Mouse (Mus musculus): Measurements from ENCODE around the gene Klf16. TPM values are rescaled to one million over a fixed set of nuclear protein-coding genes. Genes with fewer than 3 reads are reported as not detected.
"Not testable (repeated sequence)": the region's sequence is repeated elsewhere in the genome, so short reads cannot be mapped to it uniquely, and the experiment has no call there.

The Klf16 gene
- polyA plus RNA-seq, 3 experiments from 2014 or later: 6.3 to 7.1 (median 6.8) TPM

GRCm38 (mm10) chr10:80605721-80606120 is 28.6 kb upstream of the Klf16 start, which contains the start of gene Gm49322:
Gm49322 (plus strand) TSS chr10:80606021.
- ATAC-seq: not testable (repeated sequence)

DNA sequence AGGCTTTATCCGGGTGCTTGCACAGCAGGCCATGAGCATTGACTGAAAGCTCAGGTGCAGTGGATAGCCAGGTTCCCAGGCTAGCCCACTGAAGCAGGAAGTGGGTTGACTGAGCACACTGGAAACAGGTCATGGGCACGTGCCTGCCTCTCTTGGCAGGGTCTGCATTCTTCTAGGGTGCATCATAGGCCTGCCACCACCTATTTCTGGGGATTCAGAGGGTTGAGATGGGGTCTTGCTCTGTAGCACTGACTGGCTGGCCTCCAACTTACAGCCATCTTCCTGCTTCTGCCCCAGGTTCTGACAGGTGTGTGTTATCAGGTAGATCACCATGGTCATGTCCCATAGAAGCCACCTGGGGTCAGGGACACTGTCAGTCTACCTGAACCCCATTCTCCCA is 27.9 kb upstream of the Klf16 start:
- ATAC-seq: no peak

DNA sequence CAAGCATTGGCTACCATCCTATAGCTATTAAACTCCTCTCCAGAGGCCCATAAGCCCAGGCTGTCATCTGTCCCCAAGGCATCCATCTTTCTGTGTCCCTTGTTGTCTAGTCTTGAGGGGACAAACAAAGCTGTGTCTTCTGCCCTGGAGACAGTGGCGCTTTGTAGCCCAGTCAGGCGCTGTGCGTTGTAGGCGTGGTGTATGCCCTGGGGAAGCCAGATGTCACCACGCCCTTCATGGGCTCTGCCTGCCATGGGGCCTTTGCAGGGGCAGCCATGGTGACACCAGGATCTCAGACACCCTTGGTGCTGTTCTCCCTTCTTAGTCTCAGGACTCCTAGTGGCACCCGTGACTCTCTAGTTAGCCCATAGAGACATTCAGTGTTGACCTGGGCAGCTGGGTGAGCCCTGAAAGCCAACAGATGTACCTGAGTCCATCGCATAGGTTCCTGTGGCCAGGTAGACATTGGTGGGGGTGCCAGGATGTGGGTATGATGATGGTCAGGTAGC is 26.9 kb upstream of the Klf16 start:
- no peak for ATAC-seq

GRCm38 (mm10) chr10:80603364-80603763 is 26.2 kb upstream of the Klf16 start:
- ATAC-seq: peak; percentile 4

DNA sequence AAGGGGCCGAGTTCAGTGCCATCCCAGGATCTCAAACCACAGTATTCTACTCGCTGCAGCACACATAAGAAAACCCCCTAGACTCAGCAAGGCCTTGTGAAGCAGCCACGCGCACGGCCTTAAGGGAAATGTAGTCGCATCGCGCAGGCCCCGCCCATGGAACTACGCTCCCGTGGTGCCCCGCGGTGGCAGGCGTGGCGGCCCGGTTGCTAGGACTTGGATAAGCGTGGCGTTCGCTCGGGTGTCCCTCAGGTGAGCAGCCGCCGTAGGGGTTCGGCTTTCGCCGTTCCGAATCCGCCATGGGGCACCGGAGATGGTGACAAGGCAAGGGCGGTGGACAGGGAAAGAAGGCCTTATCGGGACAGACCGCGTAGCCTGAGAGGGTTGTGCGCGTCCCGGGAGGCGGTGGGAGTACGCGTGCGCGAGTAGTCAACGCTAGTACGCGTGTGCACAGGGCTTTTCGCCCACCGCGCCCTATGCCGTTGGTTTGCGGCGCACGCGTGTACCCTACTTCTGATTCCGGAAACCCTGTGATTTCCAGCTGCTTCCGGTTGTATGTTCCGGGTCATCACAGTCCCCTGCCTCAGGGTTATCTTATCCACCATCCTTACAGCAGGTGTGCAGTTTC is 25.7 kb upstream of the Klf16 start, which contains the start of the genes Scamp4 and Adat3:
TSS of gene Scamp4 (plus strand) at position 175 of the 628 bp plus-strand sequence.
TSS of gene Adat3 (plus strand) at position 183 of the 628 bp plus-strand sequence.
- ATAC-seq: peak; percentile 85

- no peak for ATAC-seq
These were observed 19.2 kb upstream of the Klf16 start for GRCm38 (mm10) chr10:80596318-80596717.

- ATAC-seq: peak; percentile 99
These were observed 13.0 kb upstream of the Klf16 start, which contains the start of gene Abhd17a for GRCm38 (mm10) chr10:80589879-80590854. Abhd17a (minus strand) TSS chr10:80590341.

GRCm38 (mm10) chr10:80589127-80589878 is 12.2 kb upstream of the Klf16 start:
- peak; percentile 29 for ATAC-seq

- no peak for ATAC-seq
These were observed 10.2 kb upstream of the Klf16 start for GRCm38 (mm10) chr10:80587305-80587657.

DNA sequence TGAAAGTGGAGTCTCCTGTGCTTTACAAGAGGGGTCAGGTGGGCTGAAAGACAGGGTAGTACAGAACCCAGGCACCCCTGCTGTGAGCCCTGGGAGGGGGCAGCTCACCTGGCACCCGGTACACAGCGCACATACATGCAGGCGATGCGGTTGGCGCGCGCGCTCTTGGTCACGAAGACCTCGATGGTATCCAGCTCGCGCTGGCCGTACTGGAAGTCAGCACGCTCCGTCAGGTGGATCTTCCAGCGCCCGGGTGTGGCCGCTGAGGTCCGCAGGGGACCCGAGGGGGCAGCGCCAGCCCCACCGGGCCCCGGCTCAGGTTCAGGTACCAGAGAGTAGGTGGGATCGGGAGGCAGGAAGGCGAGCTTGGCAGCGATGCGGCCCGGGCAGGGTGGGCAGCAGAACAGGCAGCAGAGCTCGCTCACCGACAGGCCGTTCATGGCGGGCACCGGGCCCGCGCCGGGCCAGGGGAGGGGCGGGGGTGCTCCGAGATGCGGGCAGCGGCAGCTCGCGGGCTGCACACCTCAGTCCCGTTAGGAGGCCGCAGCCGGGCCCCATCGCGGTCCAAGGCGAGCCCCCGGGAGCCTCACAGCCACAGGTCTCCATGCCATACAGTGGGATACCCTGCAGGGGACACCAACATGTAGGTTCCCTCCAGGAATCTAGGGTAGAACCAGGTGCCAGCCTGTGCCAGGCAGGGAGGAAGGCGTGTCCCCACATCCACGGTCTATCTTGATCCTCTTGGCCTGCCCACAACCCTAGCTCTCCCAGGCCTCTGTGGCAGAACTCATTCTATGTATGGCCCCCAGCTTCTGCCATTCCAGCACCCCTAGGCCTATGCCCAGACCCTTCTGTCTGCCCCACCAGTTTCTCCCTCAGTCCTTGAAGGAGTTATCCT is 9.5 kb upstream of the Klf16 start:
- no peak for ATAC-seq

- no peak for ATAC-seq
These were observed 8.5 kb upstream of the Klf16 start for GRCm38 (mm10) chr10:80585581-80585980.

DNA sequence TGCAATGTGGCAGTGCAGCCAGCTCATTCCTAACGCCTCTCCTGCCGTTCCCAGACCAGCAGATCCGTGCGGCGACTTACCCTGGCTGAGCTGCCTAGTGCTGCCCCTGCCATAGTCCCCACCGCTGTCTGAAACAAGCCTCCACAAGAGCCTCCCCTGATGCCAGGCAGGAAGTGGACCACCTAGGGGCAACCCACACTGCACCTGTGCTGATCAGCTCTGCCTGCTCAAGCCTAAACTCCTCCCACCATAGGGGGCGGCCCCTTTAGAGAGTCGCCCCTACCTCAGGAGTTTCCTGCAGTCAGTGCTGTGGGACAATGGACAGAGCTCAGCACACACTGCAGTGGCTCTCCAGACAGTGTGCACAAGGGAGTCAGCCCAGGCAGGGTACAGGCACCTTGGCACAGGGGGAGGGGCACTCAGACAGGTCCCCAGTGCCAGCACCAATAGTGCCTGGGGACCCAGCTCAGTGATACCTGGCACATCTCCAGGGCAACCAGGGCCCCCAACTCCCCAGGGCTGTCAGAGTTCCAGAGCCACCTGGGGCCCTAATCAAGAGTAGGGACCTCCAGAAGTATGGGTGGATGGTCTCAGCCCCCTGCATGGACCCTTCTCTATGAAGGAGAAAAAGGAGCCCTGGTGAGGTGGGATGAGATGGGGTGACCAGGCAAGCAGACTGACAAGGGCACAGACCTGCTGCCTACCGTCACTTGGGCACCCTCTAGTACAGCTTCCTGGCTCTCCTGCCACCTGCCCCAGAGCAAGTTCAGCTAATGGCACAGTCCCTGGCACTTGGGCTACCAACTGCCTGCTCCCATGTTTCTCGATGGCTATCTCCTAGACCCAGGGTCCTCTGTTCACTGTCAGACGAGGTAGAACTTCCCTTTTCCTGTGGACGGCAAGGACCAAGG is 7.8 kb upstream of the Klf16 start:
- ATAC-seq: no peak

- ATAC-seq: no peak
These were observed 6.9 kb upstream of the Klf16 start for GRCm38 (mm10) chr10:80584045-80584488.

- no peak for ATAC-seq
These were observed 5.9 kb upstream of the Klf16 start for GRCm38 (mm10) chr10:80583047-80583446.

- peak; percentile 51 for ATAC-seq
These were observed 1.8 kb upstream of the Klf16 start for GRCm38 (mm10) chr10:80578911-80579310.

- ATAC-seq: peak; percentile 52
These were observed 1.1 kb upstream of the Klf16 start for GRCm38 (mm10) chr10:80578131-80578750.

DNA sequence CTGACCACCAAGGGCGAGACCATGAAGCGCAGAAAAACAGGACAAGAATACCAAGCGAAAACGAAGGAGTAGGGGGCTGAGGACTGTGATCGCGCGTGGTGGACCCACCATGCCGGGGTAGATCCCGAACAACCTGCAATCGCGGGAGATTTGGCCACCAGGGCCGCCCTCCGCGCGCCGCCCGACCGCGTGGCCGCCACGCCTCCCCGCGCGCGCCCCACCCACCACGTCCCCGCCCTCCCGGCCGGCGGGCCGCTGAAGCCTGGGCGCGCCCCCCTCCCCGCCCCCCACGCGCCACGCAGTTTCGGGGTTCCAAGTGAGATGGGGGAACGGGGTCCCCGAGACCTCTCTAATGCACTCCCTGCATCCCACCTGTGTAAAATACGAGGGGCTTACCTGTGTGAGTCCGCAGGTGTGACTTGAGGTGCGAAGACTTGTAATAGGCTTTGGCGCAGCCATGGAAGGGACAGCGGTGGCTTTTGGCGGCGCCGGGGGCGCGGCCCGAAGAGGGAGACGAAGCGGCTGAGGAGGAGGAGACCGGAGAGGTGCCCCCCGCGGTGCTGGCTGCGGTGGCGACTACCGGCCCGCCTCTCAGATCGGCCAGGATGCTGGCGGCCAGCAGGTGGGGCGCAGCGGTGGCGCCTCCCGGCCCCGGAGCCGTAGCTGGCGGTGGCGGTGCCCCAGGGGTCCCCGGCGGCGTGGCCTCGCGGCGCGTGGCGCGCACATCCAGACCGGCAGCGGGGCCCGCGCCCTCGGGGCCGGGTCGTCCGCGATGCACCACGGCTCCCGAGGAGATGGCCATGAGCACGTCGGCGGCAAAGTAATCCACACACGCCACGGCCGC is 548 bp downstream of the Klf16 start:
- no peak for ATAC-seq

GRCm38 (mm10) chr10:80575925-80576324 is 1.2 kb downstream of the Klf16 start:
- ATAC-seq: no peak

DNA sequence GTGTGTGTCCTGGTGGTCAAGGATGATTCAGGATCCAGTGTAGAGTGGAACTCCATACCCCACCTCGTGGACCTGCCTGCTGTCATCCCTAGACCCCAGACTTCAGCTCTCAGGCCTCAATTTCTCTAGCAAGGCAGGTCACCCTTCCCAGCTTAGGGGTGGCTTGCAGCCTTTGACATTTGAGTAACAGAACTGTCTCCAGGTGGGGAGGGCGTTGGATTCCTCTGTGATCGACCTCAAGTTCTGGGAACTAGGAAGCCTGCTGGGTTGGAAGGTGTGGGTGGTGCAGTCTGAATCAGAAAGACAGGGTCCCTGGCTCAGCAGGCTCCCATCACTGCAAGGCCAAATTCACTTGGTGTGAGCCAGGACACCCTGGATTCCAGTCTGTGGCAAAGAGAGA is 2.2 kb downstream of the Klf16 start:
- no peak for ATAC-seq

All from inflammation-experienced regulatory T-cells, adult 6 months (primary cell).